Mouse (Mus musculus) heart, embryonic 12.5 days (tissue): ENCODE measurements around the gene Aptx. TPM values are rescaled to one million over a fixed set of nuclear protein-coding genes. Genes with fewer than 3 reads are reported as not detected.

Source experiments
- ATAC-seq: fragments of 200-750 bp; cut with Nextera tagmentation; 2 replicates; pipeline ENCODE4 v1.8.0; 2017; ENCODE audit warnings: moderate TSS enrichment, moderate library complexity; ENCODE audit not compliant: insufficient number of reproducible peaks, low FRiP score
- H3K27ac ChIP-seq: fragments of 300-500 bp; sonication (generic); 2 replicates; pipeline ENCODE4 v1.5.1; 2016; ENCODE audit warnings: mild to moderate bottlenecking, moderate library complexity; ENCODE audit not compliant: poor library complexity, severe bottlenecking
- H3K27me3 ChIP-seq: fragments of 300-500 bp; sonication (generic); replicated peaks from 2 replicates; pipeline ENCODE4 v1.6.1; 2016; ENCODE audit warnings: mild to moderate bottlenecking, moderate library complexity
- H3K36me3 ChIP-seq: fragments of 300-500 bp; sonication (generic); 2 replicates; pipeline ENCODE4 v1.6.1; 2016; ENCODE audit warnings: mild to moderate bottlenecking, moderate library complexity
- H3K4me1 ChIP-seq: fragments of 300-500 bp; sonication (generic); replicated peaks from 2 replicates; pipeline ENCODE4 v1.6.1; 2016; ENCODE audit warnings: mild to moderate bottlenecking
- H3K4me2 ChIP-seq: fragments of 300-500 bp; sonication (generic); 2 replicates; pipeline ENCODE4 v1.6.1; 2016; ENCODE audit warnings: mild to moderate bottlenecking, moderate library complexity
- H3K4me3 ChIP-seq: fragments of 300-500 bp; sonication (generic); 2 replicates; pipeline ENCODE4 v1.5.1; 2016; ENCODE audit warnings: mild to moderate bottlenecking
- H3K9ac ChIP-seq: fragments of 300-500 bp; sonication (generic); 2 replicates; pipeline ENCODE4 v1.6.1; 2016; ENCODE audit warnings: mild to moderate bottlenecking, moderate library complexity
- H3K9me3 ChIP-seq: fragments of 300-500 bp; sonication (generic); replicated peaks from 2 replicates; pipeline ENCODE4 v1.6.1; 2016; ENCODE audit warnings: mild to moderate bottlenecking, moderate library complexity
- WGBS: fragments of 180-500 bp; shearing (Covaris S2); methylation state at CpG from one replicate; pipeline ENCODE4 v1.1.7; 2016; 5-methylcytosine and 5-hydroxymethylcytosine counted together
- polyA plus RNA-seq: library from polyadenylated mRNA; unstranded; fragments of >200 nt; fragmentation: Nextera tagmentation; extraction: Ambion mirVana; gene quantifications from 2 replicates; pipeline ENCODE4 v1.2.1, GENCODE M21; 2016

The Aptx gene
- polyA plus RNA-seq = 28.9 and 29.3 TPM in 2 replicates

- under 1% methylated on average over 42 of the region's 42 CpGs for WGBS
- Histone ChIP-seq H3K27ac (peak within 1 kb of the TSS; percentile 97), H3K4me1 (peaks cover 15% of the 10 kb centered on the region), H3K9ac (peak within 1 kb of the TSS; percentile 74), H3K27me3 (no peaks in the 10 kb centered on the region), H3K36me3 (no peaks in the 10 kb centered on the region), H3K9me3 (no peaks in the 10 kb centered on the region), H3K4me2 (peak within 1 kb of the TSS; percentile 83), H3K4me3 (peak within 1 kb of the TSS; percentile 60)
- peak; percentile 92 for ATAC-seq
Measured at GRCm38 (mm10) chr4:40702797-40703709, at the start of gene Aptx. Gene Aptx (minus strand): TSS chr4:40703194.

- 73% methylated on average over 1 of the region's 1 CpGs for WGBS
- no peaks in the 10 kb centered on the region for H3K27me3 ChIP-seq
- ATAC-seq = no peak
- H3K27ac ChIP-seq = no peak overlapping the region
- peaks cover 6% of the 10 kb centered on the region; the same call in 1 of the 2 replicates for H3K4me1 ChIP-seq
- no peak overlapping the region for H3K4me2 ChIP-seq
- H3K9ac ChIP-seq = no peak overlapping the region
- no peak overlapping the region for H3K4me3 ChIP-seq
- no peaks in the 10 kb centered on the region for H3K9me3 ChIP-seq
- H3K36me3 ChIP-seq = peaks cover 76% of the 10 kb centered on the region
Measured at GRCm38 (mm10) chr4:40735351-40735750, 32.4 kb upstream of the Aptx start.

- peaks cover 11% of the 10 kb centered on the region; the same call in 1 of the 2 replicates for H3K4me1 ChIP-seq
- no peaks in the 10 kb centered on the region for H3K9me3 ChIP-seq
- no peak overlapping the region for H3K4me2 ChIP-seq
- no peak overlapping the region for H3K27ac ChIP-seq
- H3K9ac ChIP-seq = no peak overlapping the region
- H3K4me3 ChIP-seq = no peak overlapping the region
- peaks cover 74% of the 10 kb centered on the region for H3K36me3 ChIP-seq
- no peaks in the 10 kb centered on the region for H3K27me3 ChIP-seq
- no peak for ATAC-seq
Measured at GRCm38 (mm10) chr4:40731262-40731661, 28.3 kb upstream of the Aptx start.

GRCm38 (mm10) chr4:40727247-40727646 lies 24.3 kb upstream of the Aptx start:
- no peak overlapping the region for H3K27ac ChIP-seq
- H3K4me3 ChIP-seq = no peak overlapping the region
- no peaks in the 10 kb centered on the region for H3K27me3 ChIP-seq
- no peak overlapping the region for H3K4me2 ChIP-seq
- peaks cover 62% of the 10 kb centered on the region for H3K36me3 ChIP-seq
- no peak overlapping the region for H3K9ac ChIP-seq
- peaks cover 25% of the 10 kb centered on the region for H3K4me1 ChIP-seq
- no peaks in the 10 kb centered on the region for H3K9me3 ChIP-seq
- no peak for ATAC-seq
- WGBS = 87% methylated on average over 1 of the region's 1 CpGs

- no peak overlapping the region for H3K27ac ChIP-seq
- no peaks in the 10 kb centered on the region for H3K9me3 ChIP-seq
- H3K4me2 ChIP-seq = no peak overlapping the region
- H3K4me3 ChIP-seq = no peak overlapping the region
- ATAC-seq = no peak
- H3K36me3 ChIP-seq = peaks cover 49% of the 10 kb centered on the region
- no peaks in the 10 kb centered on the region for H3K27me3 ChIP-seq
- H3K4me1 ChIP-seq = peaks cover 31% of the 10 kb centered on the region
- no peak overlapping the region for H3K9ac ChIP-seq
Measured at GRCm38 (mm10) chr4:40725554-40725953, 22.6 kb upstream of the Aptx start.

- H3K36me3 ChIP-seq = peaks cover 46% of the 10 kb centered on the region
Measured at GRCm38 (mm10) chr4:40725141-40725540, 22.1 kb upstream of the Aptx start.

GRCm38 (mm10) chr4:40722687-40723460 lies 19.9 kb upstream of the Aptx start:
- peak overlapping the region; percentile 96 for H3K27ac ChIP-seq
- peak overlapping the region; percentile 92 for H3K9ac ChIP-seq
- no peaks in the 10 kb centered on the region for H3K9me3 ChIP-seq
- peak overlapping the region; percentile 64 for H3K4me3 ChIP-seq
- peak overlapping the region; percentile 72 for H3K4me2 ChIP-seq
- peak; percentile 86 for ATAC-seq
- peaks cover 28% of the 10 kb centered on the region for H3K36me3 ChIP-seq
- under 1% methylated on average over 61 of the region's 62 CpGs for WGBS
- no peaks in the 10 kb centered on the region for H3K27me3 ChIP-seq
- H3K4me1 ChIP-seq = peaks cover 31% of the 10 kb centered on the region

More at GRCm38 (mm10) chr4:40725141-40725540, 22.1 kb upstream of the Aptx start:
- no peak overlapping the region for H3K27ac ChIP-seq
- no peaks in the 10 kb centered on the region for H3K9me3 ChIP-seq
- H3K4me2 ChIP-seq = peak overlapping the region; percentile 55
- H3K4me1 ChIP-seq = peaks cover 31% of the 10 kb centered on the region
- 84% methylated on average over 7 of the region's 7 CpGs for WGBS
- no peak for ATAC-seq
- no peak overlapping the region for H3K9ac ChIP-seq
- no peak overlapping the region for H3K4me3 ChIP-seq
- H3K27me3 ChIP-seq = no peaks in the 10 kb centered on the region

- no peaks in the 10 kb centered on the region for H3K9me3 ChIP-seq
- H3K4me1 ChIP-seq = peaks cover 27% of the 10 kb centered on the region
- H3K36me3 ChIP-seq = peaks cover 24% of the 10 kb centered on the region
- H3K9ac ChIP-seq = peak within 1 kb of the TSS; percentile 92
- peak; percentile 95 for ATAC-seq
- H3K4me2 ChIP-seq = peak within 1 kb of the TSS; percentile 72
- H3K4me3 ChIP-seq = peak within 1 kb of the TSS; percentile 64
- no peaks in the 10 kb centered on the region for H3K27me3 ChIP-seq
- WGBS = under 1% methylated on average over 54 of the region's 54 CpGs
- H3K27ac ChIP-seq = peak within 1 kb of the TSS; percentile 96
Measured at GRCm38 (mm10) chr4:40722011-40722666, 19.1 kb upstream of the Aptx start, which contains the start of gene Dnaja1. Gene Dnaja1 (plus strand): TSS chr4:40722150.

GRCm38 (mm10) chr4:40720910-40721309 lies 17.9 kb upstream of the Aptx start:
- Histone ChIP-seq H3K4me3 (no peak overlapping the region), H3K27ac (peak overlapping the region; percentile 96; the same call in 1 of the 2 replicates), H3K36me3 (peaks cover 14% of the 10 kb centered on the region), H3K4me1 (peaks cover 23% of the 10 kb centered on the region), H3K9me3 (no peaks in the 10 kb centered on the region), H3K4me2 (peak overlapping the region; percentile 72; the same call in 1 of the 2 replicates), H3K27me3 (no peaks in the 10 kb centered on the region), H3K9ac (no peak overlapping the region)
- no peak for ATAC-seq
- 93% methylated on average over 8 of the region's 8 CpGs for WGBS

GRCm38 (mm10) chr4:40717141-40717540 lies 14.1 kb upstream of the Aptx start:
- H3K4me2 ChIP-seq = no peak overlapping the region
- ATAC-seq = no peak
- H3K4me3 ChIP-seq = no peak overlapping the region
- H3K9me3 ChIP-seq = no peaks in the 10 kb centered on the region
- H3K27ac ChIP-seq = no peak overlapping the region
- WGBS = 86% methylated on average over 3 of the region's 3 CpGs
- no peaks in the 10 kb centered on the region for H3K36me3 ChIP-seq
- no peak overlapping the region for H3K9ac ChIP-seq
- H3K4me1 ChIP-seq = peaks cover 6% of the 10 kb centered on the region; the same call in 1 of the 2 replicates
- no peaks in the 10 kb centered on the region for H3K27me3 ChIP-seq
